Mouse (Mus musculus) ES-E14 (cell line): ENCODE data around the gene Obsl1. TPM values are rescaled to one million over a fixed set of nuclear protein-coding genes. Genes with fewer than 3 reads are reported as not detected.

Experiments
- DNase-seq: peaks from one replicate; pipeline ENCODE4 v3.0.0-alpha.2; 2013; ENCODE audit warnings: low read depth, low spot score
- H3K27ac ChIP-seq: 2 replicates; pipeline ENCODE4 v1.5.1; 2012; ENCODE audit warnings: low read depth, mild to moderate bottlenecking, low read length, moderate library complexity, mixed read lengths; ENCODE audit not compliant: poor library complexity, insufficient read depth, severe bottlenecking
- H3K36me3 ChIP-seq: 2 replicates; pipeline ENCODE4 v1.6.1; 2012; ENCODE audit warnings: mild to moderate bottlenecking, low read length, moderate library complexity, mixed read lengths; ENCODE audit not compliant: control insufficient read depth, poor library complexity, insufficient read depth, severe bottlenecking
- H3K4me1 ChIP-seq, 2 experiments: fragments of 150-350 bp in 1 of 2; sonication (generic) in 1 of 2; 2 replicates each; pipeline ENCODE4 v1.6.1; 2012; ENCODE audit warnings: low read length in 2 of 2, mild to moderate bottlenecking in 1 of 2, mixed read lengths in 1 of 2; ENCODE audit not compliant: control insufficient read depth in 2 of 2, insufficient read depth in 2 of 2, poor library complexity in 1 of 2
- H3K4me3 ChIP-seq, 2 experiments: fragments of 150-350 bp in 1 of 2; sonication (generic) in 1 of 2; 2 replicates each; pipeline ENCODE4 v1.5.1; 2012; ENCODE audit warnings: low read length in 2 of 2, low read depth in 1 of 2, mild to moderate bottlenecking in 1 of 2, mixed read lengths in 1 of 2; ENCODE audit not compliant: insufficient read depth in 1 of 2, poor library complexity in 1 of 2, severe bottlenecking in 1 of 2
- H3K9ac ChIP-seq: 2 replicates; pipeline ENCODE4 v1.6.1; 2012; ENCODE audit warnings: low read depth, mild to moderate bottlenecking, low read length, mixed read lengths; ENCODE audit not compliant: poor library complexity, insufficient read depth, severe bottlenecking
- H3K9me3 ChIP-seq: fragments of 150-350 bp; sonication (generic); 2 replicates; pipeline ENCODE4 v1.6.1; 2012; ENCODE audit warnings: low read depth, mild to moderate bottlenecking, low read length; ENCODE audit not compliant: control insufficient read depth, insufficient read depth
- CHD2 ChIP-seq: IDR thresholded peaks from 2 replicates; pipeline ENCODE4 v1.6.1; 2014; ENCODE audit warnings: mild to moderate bottlenecking, low read depth, low read length, inconsistent platforms
- HCFC1 ChIP-seq: IDR thresholded peaks from 2 replicates; pipeline ENCODE4 v1.6.1; 2012; ENCODE audit warnings: low read length, inconsistent platforms, borderline replicate concordance; ENCODE audit not compliant: insufficient read depth
- MAFK ChIP-seq: IDR thresholded peaks from 2 replicates; pipeline ENCODE4 v1.6.1; 2014; ENCODE audit warnings: mild to moderate bottlenecking, low read depth, low read length, inconsistent platforms; ENCODE audit not compliant: insufficient read depth
- ZC3H11A ChIP-seq: IDR thresholded peaks from 2 replicates; pipeline ENCODE4 v1.6.1; 2012; ENCODE audit warnings: low read depth, mild to moderate bottlenecking, inconsistent platforms, low read length, borderline replicate concordance
- ZNF384 ChIP-seq: IDR thresholded peaks from 2 replicates; pipeline ENCODE4 v1.6.1; 2012; ENCODE audit warnings: low read depth, low read length, inconsistent platforms
- in situ Hi-C, 2 experiments: fragments of 600-800 bp; cut with MboI; formaldehyde crosslinking; loops; one replicate each; pipeline ENCODE4 v1.15.1; 2025; ENCODE audit warnings: low sequenced_read_pairs in 2 of 2, inconsistent platforms in 1 of 2; ENCODE audit not compliant: unreplicated experiment in 2 of 2
- total RNA-seq: library from RNA; depleted of rRNA; stranded (reverse); fragments of 300-350 nt; gene quantifications from 2 replicates; pipeline ENCODE4 v1.2.3, GENCODE M21; 2012

Obsl1 gene
- total RNA-seq, 1 experiment: 45.0 TPM

DNA sequence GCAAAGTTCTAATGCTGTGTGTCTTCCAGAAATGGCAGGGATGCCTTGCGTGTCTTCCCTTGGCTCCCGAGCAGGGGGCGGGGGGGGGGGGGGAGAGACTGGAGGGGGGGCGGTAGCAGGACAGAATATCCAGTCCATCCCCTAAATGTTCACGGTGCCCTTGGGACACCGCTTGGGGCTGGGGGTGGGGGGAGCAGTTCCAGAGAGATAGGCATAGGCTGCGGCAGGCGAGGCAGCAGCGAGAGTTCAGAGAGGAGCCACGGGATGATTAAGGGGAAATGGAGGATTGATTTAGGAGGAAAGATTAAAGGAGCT, 48.6 kb downstream of the Obsl1 start:
- DNase-seq: no peak
- Histone ChIP-seq H3K9me3 (no peaks in the 10 kb centered on the region), H3K36me3 (no peaks in the 10 kb centered on the region), H3K9ac (no peak overlapping the region; the same call in 1 of the 2 replicates), H3K4me3 (peak overlapping the region in 1 of 2 experiments; percentile 10; a peak in 1 of 4 replicates), H3K27ac (no peak overlapping the region), H3K4me1 (0 out of 4 replicates have a peak, but pooled peaks cover 0 to 2% of the 10 kb centered on the region in 2 experiments)
- TF ChIP-seq CHD2 (no peak), ZNF384 (no peak), HCFC1 (no peak), MAFK (no peak), ZC3H11A (no peak)
- in situ Hi-C loops: no loop called here

GRCm38 (mm10) chr1:75456746-75457564, 49.3 kb downstream of the Obsl1 start:
- no peak overlapping the region for H3K9ac ChIP-seq
- DNase-seq: peak; percentile 71
- H3K4me3 ChIP-seq: no peak overlapping the region
- in situ Hi-C loops: no loop called here
- TF ChIP-seq HCFC1 (no peak), MAFK (no peak), CHD2 (no peak), ZNF384 (no peak), ZC3H11A (no peak)
- 0 out of 4 replicates have a peak, but pooled peaks cover 0 to 2% of the 10 kb centered on the region in 2 experiments for H3K4me1 ChIP-seq
- no peaks in the 10 kb centered on the region for H3K9me3 ChIP-seq
- no peak overlapping the region for H3K27ac ChIP-seq
- no peaks in the 10 kb centered on the region for H3K36me3 ChIP-seq

DNA sequence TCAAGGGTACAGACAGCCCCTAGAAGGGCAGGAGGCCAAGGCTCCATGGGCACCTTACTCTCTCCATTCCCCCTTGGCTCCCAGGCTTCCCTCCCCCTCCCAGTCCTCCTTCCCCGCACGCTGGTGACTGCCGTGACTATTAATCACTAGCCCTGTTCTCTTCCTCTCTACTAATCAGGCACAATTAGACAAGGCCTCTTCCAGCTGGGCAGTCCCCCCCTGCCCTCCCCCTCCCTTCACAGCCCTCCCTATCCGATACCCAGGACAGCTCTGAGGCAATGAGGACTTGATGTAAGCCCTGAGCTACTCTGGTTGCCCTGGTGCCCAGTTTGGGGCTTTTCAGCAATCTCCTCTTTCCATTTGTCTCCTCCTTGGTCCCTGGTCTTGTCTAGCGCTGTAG, 50.3 kb downstream of the Obsl1 start:
- DNase-seq: no peak
- Histone ChIP-seq H3K9me3 (no peaks in the 10 kb centered on the region), H3K4me3 (no peak overlapping the region), H3K9ac (no peak overlapping the region), H3K4me1 (0 out of 4 replicates have a peak, but pooled peaks cover 0 to 2% of the 10 kb centered on the region in 2 experiments), H3K36me3 (no peaks in the 10 kb centered on the region), H3K27ac (no peak overlapping the region)
- TF ChIP-seq ZNF384: no peak
- no peak for TF ChIP-seq CHD2
- TF ChIP-seq ZC3H11A: no peak
- no peak for TF ChIP-seq HCFC1
- no peak for TF ChIP-seq MAFK
- in situ Hi-C loops: no loop called here

GRCm38 (mm10) chr1:75455433-75455832, 50.8 kb downstream of the Obsl1 start:
- no peaks in the 10 kb centered on the region for H3K36me3 ChIP-seq
- no peak overlapping the region for H3K9ac ChIP-seq
- peaks cover 0 to 3% of the 10 kb centered on the region in 2 experiments; a peak in 1 of 4 replicates for H3K4me1 ChIP-seq
- no peaks in the 10 kb centered on the region for H3K9me3 ChIP-seq
- no peak overlapping the region for H3K27ac ChIP-seq
- TF ChIP-seq ZC3H11A (no peak), MAFK (no peak), CHD2 (no peak), HCFC1 (no peak), ZNF384 (no peak)
- H3K4me3 ChIP-seq: no peak overlapping the region
- no peak for DNase-seq
- in situ Hi-C loops: no loop called here
